Mouse (Mus musculus): ENCODE measurements at regions not wholly inside any gene's neighbourhood (a gene's known extent, or its start where the extent isn't known, plus 50 kb on each side); places are given as distances from the start of the nearest gene placed in this dataset.

DNA sequence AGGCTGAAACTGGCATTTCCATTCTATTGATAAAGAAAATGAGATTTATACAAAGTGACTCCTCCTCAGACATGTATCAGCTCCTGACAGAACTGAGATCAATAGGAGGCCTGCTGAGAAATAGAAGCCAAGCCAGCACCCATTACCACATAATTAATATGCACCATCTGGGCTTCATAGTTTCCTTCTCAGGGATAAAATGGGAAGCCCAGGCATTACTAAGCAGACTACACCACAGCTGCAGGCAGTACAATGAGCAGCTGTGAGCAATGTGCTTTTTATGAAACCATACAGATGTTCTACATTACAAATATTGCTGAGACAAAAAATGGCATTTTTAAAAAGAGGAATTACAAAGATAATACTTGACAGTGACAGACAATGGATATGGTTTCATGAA, 950.1 kb downstream of the Otol1 start:
- no peak overlapping the region for H3K9ac ChIP-seq
- 0 out of 2 replicates have a peak, but pooled peaks have one; percentile 41 for ATAC-seq (ENCODE audit: insufficient number of reproducible peaks, insufficient read depth, low FRiP score, low TSS enrichment)
- H3K4me3 ChIP-seq = no peak overlapping the region
- H3K36me3 ChIP-seq = no peaks in the 10 kb centered on the region
- H3K9me3 ChIP-seq = no peaks in the 10 kb centered on the region
- no peak overlapping the region for H3K4me2 ChIP-seq (replicated peaks)
- no peaks in the 10 kb centered on the region for H3K27me3 ChIP-seq
- H3K27ac ChIP-seq = no peak overlapping the region
- H3K4me1 ChIP-seq = no peaks in the 10 kb centered on the region

DNA sequence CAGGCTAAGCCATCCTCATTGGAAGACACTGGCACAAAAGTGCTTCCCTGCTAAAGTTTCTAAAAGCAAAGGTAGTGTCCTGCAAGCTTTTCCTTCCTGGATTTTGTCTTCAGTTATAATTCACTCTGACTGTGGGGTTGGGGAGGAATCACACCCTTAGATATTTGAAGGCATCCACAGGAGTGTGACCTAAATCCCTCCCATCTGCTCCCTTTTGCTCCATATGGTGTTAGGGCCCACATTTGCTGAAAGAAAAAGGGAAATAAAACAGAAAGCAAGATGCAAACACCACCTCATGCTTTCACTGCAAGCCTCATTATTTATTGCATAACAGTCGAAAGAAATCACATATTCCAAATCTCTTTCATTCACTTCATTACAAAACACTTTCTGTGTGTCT, 955.1 kb downstream of the Otol1 start:
- Histone ChIP-seq H3K4me3 (no peak overlapping the region), H3K27me3 (no peaks in the 10 kb centered on the region), H3K4me1 (no peaks in the 10 kb centered on the region), H3K9ac (no peak overlapping the region), H3K4me2 (replicated peaks) (no peak overlapping the region), H3K36me3 (no peaks in the 10 kb centered on the region), H3K27ac (no peak overlapping the region), H3K9me3 (no peaks in the 10 kb centered on the region)
- no peak for ATAC-seq (ENCODE audit: insufficient number of reproducible peaks, insufficient read depth, low FRiP score, low TSS enrichment)
- whole genome bisulfite sequencing = 85% methylated on average over 1 of the region's 1 CpGs

DNA sequence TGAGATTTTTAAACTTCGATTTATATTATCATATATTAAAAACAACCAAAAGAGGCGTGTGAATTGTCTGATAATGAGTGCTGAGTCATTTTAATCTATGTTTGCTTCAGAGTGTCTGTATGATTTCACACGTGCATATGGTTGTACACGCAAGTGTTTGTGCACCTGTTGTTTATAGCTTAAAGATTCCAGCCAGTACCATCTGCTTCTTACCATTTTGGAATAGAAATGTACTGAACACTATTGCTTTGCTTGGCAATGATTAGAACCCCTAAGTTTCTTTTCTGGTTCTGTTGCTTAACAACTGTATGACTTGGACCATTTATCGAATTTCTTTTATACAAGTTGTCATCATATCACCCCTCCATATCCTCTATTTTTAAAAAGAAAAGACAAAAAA, 969.5 kb downstream of the Otol1 start:
- H3K27me3 ChIP-seq = no peaks in the 10 kb centered on the region
- H3K4me1 ChIP-seq = no peaks in the 10 kb centered on the region
- H3K27ac ChIP-seq = no peak overlapping the region
- no peaks in the 10 kb centered on the region for H3K9me3 ChIP-seq
- H3K4me2 ChIP-seq (replicated peaks) = no peak overlapping the region
- 87% methylated on average over 5 of the region's 5 CpGs for WGBS
- H3K9ac ChIP-seq = no peak overlapping the region
- no peaks in the 10 kb centered on the region for H3K36me3 ChIP-seq
- no peak overlapping the region for H3K4me3 ChIP-seq
- ATAC-seq (ENCODE audit: insufficient number of reproducible peaks, insufficient read depth, low FRiP score, low TSS enrichment) = no peak

DNA sequence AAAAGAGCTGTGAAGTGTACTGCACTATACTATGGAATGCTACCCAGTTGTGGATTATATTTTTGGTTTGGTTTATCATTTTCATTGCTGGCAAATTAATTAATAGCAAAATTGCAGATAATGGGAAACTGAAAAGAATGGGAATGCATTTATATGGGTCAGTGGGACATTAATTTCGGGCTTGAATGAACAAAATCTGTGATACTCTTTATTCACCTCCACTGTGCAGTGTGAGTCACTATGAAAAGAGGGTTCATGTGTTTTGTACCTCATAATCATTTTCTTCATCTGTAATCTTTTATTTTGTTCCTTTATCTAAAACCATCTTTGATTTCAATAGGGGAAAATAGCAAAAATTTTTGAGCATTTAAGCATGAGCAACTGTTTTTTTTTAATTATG, 983.5 kb downstream of the Otol1 start:
- Histone ChIP-seq H3K36me3 (no peaks in the 10 kb centered on the region), H3K9me3 (no peaks in the 10 kb centered on the region), H3K27ac (no peak overlapping the region), H3K4me3 (no peak overlapping the region), H3K4me2 (replicated peaks) (no peak overlapping the region), H3K9ac (no peak overlapping the region), H3K27me3 (no peaks in the 10 kb centered on the region), H3K4me1 (no peaks in the 10 kb centered on the region)
- no peak for ATAC-seq (ENCODE audit: insufficient number of reproducible peaks, insufficient read depth, low FRiP score, low TSS enrichment)
- WGBS = 67% methylated on average over 1 of the region's 1 CpGs

GRCm38 (mm10) chr3:71003052-71003451, 995.6 kb downstream of the Otol1 start:
- Histone ChIP-seq H3K27me3 (no peaks in the 10 kb centered on the region), H3K4me2 (replicated peaks) (no peak overlapping the region), H3K4me3 (no peak overlapping the region), H3K4me1 (no peaks in the 10 kb centered on the region), H3K9me3 (no peaks in the 10 kb centered on the region), H3K27ac (no peak overlapping the region), H3K36me3 (no peaks in the 10 kb centered on the region), H3K9ac (no peak overlapping the region)
- no peak for ATAC-seq (ENCODE audit: insufficient number of reproducible peaks, insufficient read depth, low FRiP score, low TSS enrichment)
- 60% methylated on average over 6 of the region's 6 CpGs for WGBS
